Mouse (Mus musculus): ENCODE results near the gene Sirt5.

- TF ChIP-seq CTCF (IDR thresholded peaks at IDR 0.05; ENCODE audit: low read depth, low read length): no peak
- TF ChIP-seq GATA2 (IDR thresholded peaks at IDR 0.05; ENCODE audit: borderline replicate concordance, low read depth, low read length): no peak
These were observed 15.9 kb upstream of the Sirt5 start for GRCm38 (mm10) chr13:43349376-43349775.
